Mouse (Mus musculus): ENCODE data around the gene Lsm8. TPM values are rescaled to one million over a fixed set of nuclear protein-coding genes. Genes with fewer than 3 reads are reported as not detected.
"Not testable (repeated sequence)": the region's sequence is repeated elsewhere in the genome, so short reads cannot be mapped to it uniquely, and the experiment has no call there.

Lsm8 gene
- 176 and 189 TPM in 2 replicates for polyA plus RNA-seq (2015; fragmentation: Nextera tagmentation; extraction: Ambion mirVana)

DNA sequence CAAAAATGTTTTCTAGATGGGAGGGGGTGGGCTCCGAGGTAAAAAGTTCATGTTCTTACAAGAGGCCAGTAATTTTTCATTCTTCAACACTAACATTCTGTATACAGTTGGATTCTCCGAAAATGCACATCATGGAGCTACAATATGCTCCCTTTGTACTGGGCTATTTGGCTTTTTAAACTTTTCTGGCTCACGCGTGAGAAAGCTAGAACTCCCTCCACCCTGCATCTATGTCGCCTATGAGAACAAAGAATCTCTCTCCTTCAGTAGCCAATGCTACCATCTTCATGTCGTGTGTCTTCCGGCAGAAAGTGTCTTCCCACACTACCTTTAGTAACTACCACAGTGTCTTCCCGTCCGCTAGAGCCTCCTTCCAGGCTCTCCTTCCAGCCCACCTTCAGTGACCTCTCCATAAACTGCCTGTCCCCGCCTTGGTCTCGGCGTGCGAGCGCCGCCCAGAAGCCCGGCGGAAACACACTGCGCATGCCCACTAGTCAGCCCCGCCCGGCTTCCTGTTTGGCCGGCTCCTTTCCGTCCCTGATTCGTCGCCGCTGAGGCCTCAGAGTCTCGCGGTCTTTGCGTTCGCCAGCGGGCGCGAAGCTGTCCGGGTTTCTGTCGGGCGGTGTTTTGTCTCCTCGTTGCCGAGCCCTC lies at the start of gene Lsm8:
TSS of gene Lsm8 (plus strand) at position 529 of the 651 bp plus-strand sequence.
- peak; percentile 100 for ATAC-seq (ENCODE audit: insufficient read depth, low FRiP score, low read depth)
- Histone ChIP-seq H3K4me3 (replicated peaks) (peak within 1 kb of the TSS; percentile 76), H3K27me3 (replicated peaks) (no peaks in the 10 kb centered on the region), H3K27ac (peak within 1 kb of the TSS; percentile 94), H3K4me2 (peak within 1 kb of the TSS; percentile 57), H3K9me3 (no peaks in the 10 kb centered on the region), H3K36me3 (peaks cover 6% of the 10 kb centered on the region), H3K9ac (peak within 1 kb of the TSS; percentile 88), H3K4me1 (no peaks in the 10 kb centered on the region)
- under 1% methylated on average over 37 of the region's 37 CpGs for WGBS

DNA sequence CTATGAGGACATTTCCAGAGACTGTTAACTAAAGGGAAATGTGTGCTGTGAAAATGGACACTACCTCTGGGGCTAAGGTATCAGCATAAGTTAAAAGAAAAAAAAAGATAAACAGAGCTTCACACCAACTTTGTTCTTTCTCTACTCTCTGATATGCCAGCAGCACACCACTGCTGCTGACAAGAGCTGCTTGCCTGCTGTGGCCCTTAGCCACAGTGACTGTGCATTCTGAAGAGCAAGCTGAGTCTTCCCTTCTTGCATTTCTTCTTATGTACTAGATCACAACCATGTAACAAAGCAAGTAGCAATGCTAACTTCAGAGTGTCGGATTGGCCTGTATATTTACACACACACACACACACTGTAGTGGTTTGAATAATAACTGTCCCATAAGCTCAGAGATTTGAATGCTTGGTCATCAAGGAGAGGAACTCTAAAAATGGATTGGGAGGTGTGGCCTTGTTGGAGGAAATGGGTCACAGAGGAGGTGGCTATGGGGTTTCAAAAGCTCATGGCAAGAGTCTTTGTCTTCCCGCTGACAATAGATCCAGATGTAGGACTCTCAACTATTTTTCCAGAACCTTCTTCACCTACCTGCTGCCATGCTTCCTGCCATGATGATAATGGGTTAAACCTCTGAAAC lies 47.4 kb upstream of the Lsm8 start:
- Histone ChIP-seq H3K36me3 (no peaks in the 10 kb centered on the region), H3K4me1 (no peaks in the 10 kb centered on the region), H3K9ac (no peak overlapping the region), H3K4me2 (no peak overlapping the region), H3K9me3 (no peaks in the 10 kb centered on the region), H3K27me3 (replicated peaks) (no peaks in the 10 kb centered on the region), H3K4me3 (replicated peaks) (no peak overlapping the region), H3K27ac (no peak overlapping the region)
- 90% methylated on average over 2 of the region's 2 CpGs for WGBS
- no peak for ATAC-seq (ENCODE audit: insufficient read depth, low FRiP score, low read depth)

DNA sequence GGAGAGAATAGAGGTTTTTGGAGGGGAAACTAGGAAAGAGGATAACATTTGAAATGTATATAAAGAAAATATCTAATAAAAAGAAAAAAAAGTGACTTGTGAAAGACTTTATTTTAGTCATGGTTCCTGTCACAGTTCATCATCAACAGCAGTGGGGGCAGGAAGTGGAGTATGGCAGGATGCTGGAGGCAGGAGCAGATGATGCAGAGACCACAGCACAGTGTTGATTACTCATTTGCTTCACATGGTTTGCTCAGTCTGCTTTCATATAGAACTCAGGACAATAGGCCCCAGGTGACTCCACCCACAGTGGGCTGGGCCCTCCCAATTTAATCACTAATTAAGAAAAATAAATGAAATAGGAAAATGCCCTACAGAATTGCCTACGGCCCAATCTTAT lies 35.8 kb upstream of the Lsm8 start:
- no peak for ATAC-seq (ENCODE audit: insufficient read depth, low FRiP score, low read depth)

DNA sequence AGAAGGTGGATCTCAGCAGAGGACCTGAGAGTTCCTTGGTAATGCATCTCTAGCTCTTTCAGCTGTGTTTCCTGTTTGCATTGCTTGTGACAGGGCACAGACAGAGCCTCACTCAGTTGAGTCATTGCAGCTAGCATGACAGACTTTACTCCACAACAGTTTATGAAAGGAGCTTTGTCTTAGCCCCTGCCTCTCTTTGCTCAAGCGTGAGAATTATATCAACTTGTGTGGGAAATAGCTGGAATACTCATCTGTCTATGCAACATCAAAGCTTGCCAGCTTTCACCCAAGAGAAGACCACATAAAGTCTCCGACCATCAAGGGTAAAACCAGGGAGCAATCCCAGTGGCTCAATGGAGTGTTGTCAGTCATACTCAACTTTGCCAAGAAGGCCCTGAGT lies 32.8 kb upstream of the Lsm8 start:
- H3K27me3 ChIP-seq (replicated peaks), result no peaks in the 10 kb centered on the region
- H3K27ac ChIP-seq, result no peak overlapping the region
- H3K9me3 ChIP-seq, result no peaks in the 10 kb centered on the region
- no peaks in the 10 kb centered on the region for H3K36me3 ChIP-seq
- WGBS, result 75% methylated on average over 2 of the region's 2 CpGs
- ATAC-seq (ENCODE audit: insufficient read depth, low FRiP score, low read depth), result no peak
- H3K4me2 ChIP-seq, result no peak overlapping the region
- no peaks in the 10 kb centered on the region for H3K4me1 ChIP-seq
- no peak overlapping the region for H3K9ac ChIP-seq
- H3K4me3 ChIP-seq (replicated peaks), result no peak overlapping the region

More for the DNA sequence above, 35.8 kb upstream of the Lsm8 start:
- no peaks in the 10 kb centered on the region for H3K36me3 ChIP-seq
- no peak overlapping the region for H3K9ac ChIP-seq
- no peaks in the 10 kb centered on the region for H3K4me1 ChIP-seq
- no peak overlapping the region for H3K4me3 ChIP-seq (replicated peaks)
- H3K4me2 ChIP-seq, result no peak overlapping the region
- H3K27ac ChIP-seq, result no peak overlapping the region
- no peaks in the 10 kb centered on the region for H3K9me3 ChIP-seq
- 63% methylated on average over 1 of the region's 1 CpGs for WGBS
- H3K27me3 ChIP-seq (replicated peaks), result no peaks in the 10 kb centered on the region

- H3K27ac ChIP-seq, result no peak overlapping the region
- no peak overlapping the region for H3K9ac ChIP-seq
- no peaks in the 10 kb centered on the region for H3K4me1 ChIP-seq
- no peaks in the 10 kb centered on the region for H3K36me3 ChIP-seq
- 10% methylated on average over 4 of the region's 4 CpGs for WGBS
- H3K4me3 ChIP-seq (replicated peaks), result no peak overlapping the region
- H3K9me3 ChIP-seq, result no peaks in the 10 kb centered on the region
- no peak for ATAC-seq (ENCODE audit: insufficient read depth, low FRiP score, low read depth)
- no peak overlapping the region for H3K4me2 ChIP-seq
- no peaks in the 10 kb centered on the region for H3K27me3 ChIP-seq (replicated peaks)
Observed at GRCm38 (mm10) chr6:18819343-18819742, 29.0 kb upstream of the Lsm8 start.

GRCm38 (mm10) chr6:18820246-18820645 lies 28.1 kb upstream of the Lsm8 start:
- Histone ChIP-seq H3K9me3 (no peaks in the 10 kb centered on the region), H3K4me2 (no peak overlapping the region), H3K9ac (no peak overlapping the region), H3K4me3 (replicated peaks) (no peak overlapping the region), H3K36me3 (no peaks in the 10 kb centered on the region), H3K27me3 (replicated peaks) (no peaks in the 10 kb centered on the region), H3K4me1 (no peaks in the 10 kb centered on the region), H3K27ac (no peak overlapping the region)
- no peak for ATAC-seq (ENCODE audit: insufficient read depth, low FRiP score, low read depth)
- WGBS, result 70% methylated on average over 4 of the region's 4 CpGs

DNA sequence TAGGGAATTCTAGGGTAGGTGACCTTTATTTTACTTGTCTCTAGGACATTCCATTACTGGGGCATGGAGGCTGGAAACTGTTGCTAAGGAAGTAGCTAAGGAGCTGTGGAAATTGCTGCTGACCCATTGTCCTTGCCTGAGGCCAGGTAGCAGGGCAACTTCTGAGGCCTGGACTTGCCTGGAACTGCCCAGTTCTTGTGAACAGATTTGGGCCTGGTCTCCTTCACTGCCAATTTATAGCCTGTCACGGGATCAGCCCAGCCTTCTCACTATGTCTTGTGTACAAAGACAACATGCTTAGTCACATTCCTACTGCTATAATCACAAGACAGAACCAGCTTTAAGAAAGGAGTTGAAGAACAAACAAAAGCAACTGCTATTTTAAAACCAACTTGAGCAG lies 25.6 kb upstream of the Lsm8 start:
- no peaks in the 10 kb centered on the region for H3K36me3 ChIP-seq
- no peak overlapping the region for H3K4me3 ChIP-seq (replicated peaks)
- peak; percentile 50; the same call in 1 of the 2 replicates for ATAC-seq (ENCODE audit: insufficient read depth, low FRiP score, low read depth)
- no peaks in the 10 kb centered on the region for H3K9me3 ChIP-seq
- H3K4me2 ChIP-seq, result no peak overlapping the region
- H3K9ac ChIP-seq, result no peak overlapping the region
- H3K27me3 ChIP-seq (replicated peaks), result no peaks in the 10 kb centered on the region
- no peaks in the 10 kb centered on the region for H3K4me1 ChIP-seq
- peak overlapping the region; percentile 63; the same call in 1 of the 2 replicates for H3K27ac ChIP-seq
- WGBS, result 54% methylated on average over 1 of the region's 1 CpGs

- Histone ChIP-seq H3K4me1 (no peaks in the 10 kb centered on the region), H3K27ac (no peak overlapping the region), H3K36me3 (no peaks in the 10 kb centered on the region), H3K4me2 (no peak overlapping the region), H3K9me3 (no peaks in the 10 kb centered on the region), H3K9ac (no peak overlapping the region), H3K4me3 (replicated peaks) (no peak overlapping the region), H3K27me3 (replicated peaks) (no peaks in the 10 kb centered on the region)
- 81% methylated on average over 1 of the region's 1 CpGs for WGBS
- no peak for ATAC-seq (ENCODE audit: insufficient read depth, low FRiP score, low read depth)
Observed at GRCm38 (mm10) chr6:18832958-18833357, 15.4 kb upstream of the Lsm8 start.

GRCm38 (mm10) chr6:18844529-18844928 lies 3.9 kb upstream of the Lsm8 start:
- not testable (repeated sequence) for H3K9ac ChIP-seq; H3K9me3 ChIP-seq; H3K4me2 ChIP-seq; H3K4me3 ChIP-seq (replicated peaks); H3K36me3 ChIP-seq; ATAC-seq (ENCODE audit: insufficient read depth, low FRiP score, low read depth); H3K27me3 ChIP-seq (replicated peaks); H3K4me1 ChIP-seq; H3K27ac ChIP-seq
- 41% methylated on average over 4 of the region's 11 CpGs for WGBS

DNA sequence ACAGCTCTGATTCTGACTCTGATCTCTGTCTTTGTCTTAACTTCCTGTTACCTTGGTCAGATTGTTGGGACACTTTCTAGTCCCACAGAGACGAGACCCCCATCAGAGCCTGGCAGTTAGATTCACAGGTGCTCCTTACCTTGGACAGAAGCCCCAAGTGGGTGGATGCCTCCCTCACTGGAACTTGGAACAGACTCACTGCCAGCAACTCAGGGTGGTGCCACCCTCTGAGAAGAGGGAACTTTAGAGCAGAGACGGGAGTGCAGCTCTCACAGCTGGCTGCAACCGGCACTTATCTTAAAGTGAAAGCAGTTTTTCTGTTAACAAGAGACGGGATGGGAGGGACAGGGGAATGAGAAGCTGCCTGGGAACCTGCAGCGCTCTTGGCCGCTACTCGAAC lies 2.8 kb upstream of the Lsm8 start:
- WGBS, result 10% methylated on average over 1 of the region's 7 CpGs
- H3K36me3 ChIP-seq; ATAC-seq (ENCODE audit: insufficient read depth, low FRiP score, low read depth); H3K4me1 ChIP-seq; H3K27ac ChIP-seq; H3K4me3 ChIP-seq (replicated peaks); H3K9ac ChIP-seq; H3K4me2 ChIP-seq; H3K27me3 ChIP-seq (replicated peaks); H3K9me3 ChIP-seq: not testable (repeated sequence)

DNA sequence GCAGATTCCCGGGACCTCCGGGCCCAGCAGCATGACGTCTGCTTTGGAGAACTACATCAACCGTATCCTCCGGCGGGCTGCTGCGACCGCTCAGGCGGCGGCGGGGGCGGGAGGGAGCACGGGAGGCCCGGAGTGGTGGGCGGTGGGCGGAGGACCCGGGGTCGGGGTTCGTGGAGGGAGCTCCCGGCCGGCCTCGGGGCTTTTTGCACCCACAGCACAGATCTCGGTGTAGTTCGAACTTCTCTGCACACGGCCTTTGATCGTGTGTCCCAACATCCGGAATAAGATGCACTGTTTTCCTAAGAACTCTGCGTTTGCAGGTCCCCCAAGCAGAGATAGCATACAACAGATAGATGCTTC lies 303 bp downstream of the Lsm8 start:
- peak overlapping the region; percentile 88 for H3K9ac ChIP-seq
- H3K9me3 ChIP-seq, result no peaks in the 10 kb centered on the region
- H3K27me3 ChIP-seq (replicated peaks), result no peaks in the 10 kb centered on the region
- peaks cover 6% of the 10 kb centered on the region for H3K36me3 ChIP-seq
- no peaks in the 10 kb centered on the region for H3K4me1 ChIP-seq
- H3K27ac ChIP-seq, result peak overlapping the region; percentile 94
- WGBS, result under 1% methylated on average over 28 of the region's 28 CpGs
- peak overlapping the region; percentile 76 for H3K4me3 ChIP-seq (replicated peaks)
- H3K4me2 ChIP-seq, result peak overlapping the region; percentile 57
- no peak for ATAC-seq (ENCODE audit: insufficient read depth, low FRiP score, low read depth)

DNA sequence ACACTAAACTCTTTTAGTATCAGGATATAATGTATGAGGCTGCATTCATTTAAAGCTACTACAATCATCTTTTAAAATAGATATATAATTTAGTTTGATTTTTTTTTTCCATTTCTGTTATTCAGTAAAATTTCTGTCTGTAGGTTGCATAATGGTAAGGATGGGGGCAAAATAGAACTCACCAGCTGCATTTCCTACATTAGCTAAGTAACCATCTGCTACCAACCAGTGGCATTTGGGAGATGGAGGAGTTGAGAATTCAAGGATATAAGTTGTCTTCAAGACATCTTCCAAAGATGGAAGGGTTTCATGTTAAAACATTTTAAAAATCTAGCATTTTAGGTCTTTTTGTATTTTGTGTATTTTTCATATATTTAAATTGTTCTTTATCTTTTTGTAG lies 6.9 kb downstream of the Lsm8 start:
- no peak overlapping the region for H3K4me2 ChIP-seq
- no peak overlapping the region for H3K27ac ChIP-seq
- H3K4me3 ChIP-seq (replicated peaks), result no peak overlapping the region
- peaks cover 14% of the 10 kb centered on the region for H3K36me3 ChIP-seq
- no peaks in the 10 kb centered on the region for H3K9me3 ChIP-seq
- H3K27me3 ChIP-seq (replicated peaks), result no peaks in the 10 kb centered on the region
- H3K4me1 ChIP-seq, result no peaks in the 10 kb centered on the region
- no peak for ATAC-seq (ENCODE audit: insufficient read depth, low FRiP score, low read depth)
- no peak overlapping the region for H3K9ac ChIP-seq

All from stomach, embryonic 15.5 days (tissue).